Mouse (Mus musculus): ENCODE data around the gene Mmp25. TPM values are rescaled to one million over a fixed set of nuclear protein-coding genes. Genes with fewer than 3 reads are reported as not detected.
A peak's percentile ranks its signal among the peaks of the same experiment; 100 is the strongest.

The Mmp25 gene
- total RNA-seq, 2 experiments from 2014 or later = 0.57 TPM; not detected in 1

- ATAC-seq (replicated peaks; ENCODE audit: poor library complexity, severe bottlenecking) = no peak
Measured at GRCm38 (mm10) chr17:23670516-23671074, 25.5 kb upstream of the Mmp25 start.

- no peak for ATAC-seq (replicated peaks; ENCODE audit: poor library complexity, severe bottlenecking)
Measured at GRCm38 (mm10) chr17:23665511-23665910, 20.4 kb upstream of the Mmp25 start.

GRCm38 (mm10) chr17:23664556-23665021 is 19.5 kb upstream of the Mmp25 start:
- peak; percentile 57 for ATAC-seq (replicated peaks; ENCODE audit: poor library complexity, severe bottlenecking)

GRCm38 (mm10) chr17:23661526-23661925 is 16.4 kb upstream of the Mmp25 start:
- peak; percentile 26 for ATAC-seq (replicated peaks; ENCODE audit: poor library complexity, severe bottlenecking)

- ATAC-seq (replicated peaks; ENCODE audit: poor library complexity, severe bottlenecking) = 0 out of 2 replicates have a peak, but pooled peaks have one; percentile 13
Measured at GRCm38 (mm10) chr17:23660876-23661200, 15.8 kb upstream of the Mmp25 start.

GRCm38 (mm10) chr17:23660117-23660875 is 15.2 kb upstream of the Mmp25 start, which contains the start of gene Bicdl2:
Bicdl2 (plus strand) TSS chr17:23660506.
- ATAC-seq (replicated peaks; ENCODE audit: poor library complexity, severe bottlenecking) = 0 out of 2 replicates have a peak, but pooled peaks have one; percentile 18

GRCm38 (mm10) chr17:23658450-23658849 is 13.4 kb upstream of the Mmp25 start:
- no peak for ATAC-seq (replicated peaks; ENCODE audit: poor library complexity, severe bottlenecking)

GRCm38 (mm10) chr17:23654410-23654809 is 9.3 kb upstream of the Mmp25 start:
- peak; percentile 60 for ATAC-seq (replicated peaks; ENCODE audit: poor library complexity, severe bottlenecking)

- peak; percentile 55 for ATAC-seq (replicated peaks; ENCODE audit: poor library complexity, severe bottlenecking)
Measured at GRCm38 (mm10) chr17:23654001-23654400, 8.9 kb upstream of the Mmp25 start.

GRCm38 (mm10) chr17:23653324-23653723 is 8.2 kb upstream of the Mmp25 start:
- ATAC-seq (replicated peaks; ENCODE audit: poor library complexity, severe bottlenecking) = peak; percentile 52

GRCm38 (mm10) chr17:23651363-23651762 is 6.3 kb upstream of the Mmp25 start:
- 0 out of 2 replicates have a peak, but pooled peaks have one; percentile 18 for ATAC-seq (replicated peaks; ENCODE audit: poor library complexity, severe bottlenecking)

- no peak for ATAC-seq (replicated peaks; ENCODE audit: poor library complexity, severe bottlenecking)
Measured at GRCm38 (mm10) chr17:23645894-23646293, 817 bp upstream of the Mmp25 start.

- ATAC-seq (replicated peaks; ENCODE audit: poor library complexity, severe bottlenecking) = no peak
Measured at GRCm38 (mm10) chr17:23631241-23631640, 13.8 kb downstream of the Mmp25 start.

GRCm38 (mm10) chr17:23630195-23631020 is 14.7 kb downstream of the Mmp25 start:
- peak; percentile 94 for ATAC-seq (replicated peaks; ENCODE audit: poor library complexity, severe bottlenecking)

GRCm38 (mm10) chr17:23627813-23628212 is 17.3 kb downstream of the Mmp25 start:
- no peak for ATAC-seq (replicated peaks; ENCODE audit: poor library complexity, severe bottlenecking)

GRCm38 (mm10) chr17:23620351-23620750 is 24.7 kb downstream of the Mmp25 start:
- ATAC-seq (replicated peaks; ENCODE audit: poor library complexity, severe bottlenecking) = no peak

- peak; percentile 80 for ATAC-seq (replicated peaks; ENCODE audit: poor library complexity, severe bottlenecking)
Measured at GRCm38 (mm10) chr17:23617087-23617486, 28.0 kb downstream of the Mmp25 start.

- peak; percentile 90 for ATAC-seq (replicated peaks; ENCODE audit: poor library complexity, severe bottlenecking)
Measured at GRCm38 (mm10) chr17:23610361-23610800, 34.7 kb downstream of the Mmp25 start.

- ATAC-seq (replicated peaks; ENCODE audit: poor library complexity, severe bottlenecking) = no peak
Measured at GRCm38 (mm10) chr17:23609612-23610011, 35.5 kb downstream of the Mmp25 start.

- ATAC-seq (replicated peaks; ENCODE audit: poor library complexity, severe bottlenecking) = no peak
Measured at GRCm38 (mm10) chr17:23605220-23605619, 39.9 kb downstream of the Mmp25 start.

GRCm38 (mm10) chr17:23604394-23604793 is 40.7 kb downstream of the Mmp25 start:
- no peak for ATAC-seq (replicated peaks; ENCODE audit: poor library complexity, severe bottlenecking)

All from granulocyte monocyte progenitor cell, adult 5-6 weeks (primary cell).